ENCODE assay signal across 23 mouse cellular contexts in genomic region chr9:120645776-120646175, GRCm38 (mm10).
DNase-seq lines count a peak whose midpoint lies in the region; ATAC-seq and TF ChIP-seq lines count a peak whose summit lies in the region.
"Had no signal": no experiment of that assay in that cellular context is flagged by ENCODE, and none has a peak within 500 bp of the region (broad histone marks: within the 10 kb centered on the region; RNA-seq: fewer than 3 reads in every experiment).

No protein-coding gene starts in this region.

- in situ Hi-C loops in ES-E14 (cut with MboI; ENCODE audit: low sequenced_read_pairs in 2 of 2, unreplicated experiment in 2 of 2): no loop called here

- no peak overlapping the region for H3K4me3 ChIP-seq in hindbrain, embryonic 13.5 days
- H3K4me3 ChIP-seq in hindbrain, embryonic 14.5 days (replicated peaks; ENCODE audit: low read length): no peak overlapping the region
- no peak overlapping the region for H3K4me3 ChIP-seq in liver, postnatal 0 days (ENCODE audit: low read depth, low read length)
- H3K4me3 ChIP-seq in liver, embryonic 12.5 days: no peak overlapping the region
- no peak overlapping the region for H3K4me3 ChIP-seq in ES-E14 (ENCODE audit: insufficient read depth in 1 of 2, low read depth in 1 of 2, low read length in 2 of 2, poor library complexity in 1 of 2, severe bottlenecking in 1 of 2)
- no peak overlapping the region for H3K4me3 ChIP-seq in stomach, postnatal 0 days (ENCODE audit: low read depth, low read length)
- H3K4me3 ChIP-seq: erythroblast, embryonic 14.5 days; heart, embryonic 15.5 days; kidney, embryonic 15.5 days; liver, embryonic 13.5 days; megakaryocyte, embryonic 14.5 days had no signal

- no peak overlapping the region for H3K9ac ChIP-seq in hindbrain, embryonic 13.5 days
- H3K9ac ChIP-seq in hindbrain, embryonic 14.5 days: no peak overlapping the region
- H3K9ac ChIP-seq in liver, postnatal 0 days (replicated peaks): no peak overlapping the region
- H3K9ac ChIP-seq in liver, embryonic 12.5 days: no peak overlapping the region
- H3K9ac ChIP-seq in ES-E14 (ENCODE audit: insufficient read depth, low read depth, low read length, poor library complexity, severe bottlenecking): no peak overlapping the region
- no peak overlapping the region for H3K9ac ChIP-seq in stomach, postnatal 0 days (ENCODE audit: low read length)
- H3K9ac ChIP-seq: heart, embryonic 15.5 days; kidney, embryonic 15.5 days; liver, embryonic 13.5 days; lung, embryonic 14.5 days had no signal

- no peaks in the 10 kb centered on the region for H3K27me3 ChIP-seq in hindbrain, embryonic 13.5 days
- no peaks in the 10 kb centered on the region for H3K27me3 ChIP-seq in hindbrain, embryonic 14.5 days (ENCODE audit: control insufficient read depth, insufficient read depth, low read length)
- no peaks in the 10 kb centered on the region for H3K27me3 ChIP-seq in liver, postnatal 0 days (ENCODE audit: insufficient read depth, low read length)
- H3K27me3 ChIP-seq in liver, embryonic 12.5 days (replicated peaks): no peaks in the 10 kb centered on the region
- H3K27me3 ChIP-seq in stomach, postnatal 0 days (ENCODE audit: control insufficient read depth, insufficient read depth, low read length): no peaks in the 10 kb centered on the region
- H3K27me3 ChIP-seq: CH12.LX; heart, embryonic 15.5 days; kidney, embryonic 15.5 days; liver, embryonic 13.5 days; megakaryocyte, embryonic 14.5 days had no signal

- no peaks in the 10 kb centered on the region for H3K9me3 ChIP-seq in hindbrain, embryonic 13.5 days
- H3K9me3 ChIP-seq in hindbrain, embryonic 14.5 days (ENCODE audit: control insufficient read depth, low read length): no peaks in the 10 kb centered on the region
- H3K9me3 ChIP-seq in liver, postnatal 0 days (ENCODE audit: low read length): no peaks in the 10 kb centered on the region
- no peaks in the 10 kb centered on the region for H3K9me3 ChIP-seq in liver, embryonic 12.5 days (replicated peaks)
- H3K9me3 ChIP-seq in ES-E14 (ENCODE audit: control insufficient read depth, insufficient read depth, low read depth, low read length): no peaks in the 10 kb centered on the region
- H3K9me3 ChIP-seq in stomach, postnatal 0 days (ENCODE audit: control insufficient read depth, low read length): no peaks in the 10 kb centered on the region
- H3K9me3 ChIP-seq: heart, embryonic 15.5 days; kidney, embryonic 15.5 days; liver, embryonic 13.5 days had no signal

- no peak for DNase-seq in hindbrain, embryonic 14.5 days (ENCODE audit: low spot score)
- DNase-seq in liver, postnatal 0 days: no peak
- peak; percentile 15 for DNase-seq in ES-E14 (ENCODE audit: low read depth, low spot score)
- DNase-seq in stomach, postnatal 0 days (ENCODE audit: low spot score): no peak
- DNase-seq in layer of hippocampus, postnatal 36 days: no peak
- DNase-seq: adrenal gland, adult 2 months; B cell, adult 2 months; cerebellum, adult 11 months; cerebellum, postnatal 10 days; heart, postnatal 36 days; liver, embryonic 13.5 days; lung, embryonic 14.5 days; lung, postnatal 36 days; thymus, postnatal 36 days had no signal

- peak overlapping the region; percentile 40; the same call in 1 of the 2 replicates for H3K27ac ChIP-seq in hindbrain, embryonic 13.5 days
- no peak overlapping the region for H3K27ac ChIP-seq in hindbrain, embryonic 14.5 days
- H3K27ac ChIP-seq in liver, postnatal 0 days (ENCODE audit: low read depth): no peak overlapping the region
- no peak overlapping the region for H3K27ac ChIP-seq in liver, embryonic 12.5 days
- H3K27ac ChIP-seq in ES-E14 (ENCODE audit: insufficient read depth, low read depth, low read length, poor library complexity, severe bottlenecking): no peak overlapping the region
- H3K27ac ChIP-seq in stomach, postnatal 0 days (replicated peaks): no peak overlapping the region
- H3K27ac ChIP-seq: heart, embryonic 15.5 days; kidney, embryonic 15.5 days; liver, embryonic 13.5 days had no signal

- 97% methylated on average over 10 of the region's 10 CpGs for WGBS in hindbrain, embryonic 13.5 days
- 98% methylated on average over 10 of the region's 10 CpGs for WGBS in hindbrain, embryonic 14.5 days
- WGBS in liver, postnatal 0 days (ENCODE audit: insufficient replicate concordance): 95% methylated on average over 10 of the region's 10 CpGs
- WGBS in liver, embryonic 12.5 days (ENCODE audit: insufficient replicate concordance): 91% methylated on average over 10 of the region's 10 CpGs
- 98% methylated on average over 10 of the region's 10 CpGs for WGBS in stomach, postnatal 0 days

- ATAC-seq in hindbrain, embryonic 13.5 days (ENCODE audit: low FRiP score): no peak
- ATAC-seq in hindbrain, embryonic 14.5 days (ENCODE audit: low FRiP score): no peak
- ATAC-seq in liver, postnatal 0 days: no peak
- no peak for ATAC-seq in liver, embryonic 12.5 days
- ATAC-seq in stomach, postnatal 0 days (ENCODE audit: low FRiP score, low TSS enrichment): no peak
- ATAC-seq: intestine, postnatal 0 days; midbrain, embryonic 16.5 days had no signal

- no peaks in the 10 kb centered on the region for H3K36me3 ChIP-seq in hindbrain, embryonic 13.5 days
- no peaks in the 10 kb centered on the region for H3K36me3 ChIP-seq in hindbrain, embryonic 14.5 days (replicated peaks; ENCODE audit: control insufficient read depth, insufficient read depth)
- no peaks in the 10 kb centered on the region for H3K36me3 ChIP-seq in liver, postnatal 0 days (replicated peaks; ENCODE audit: insufficient read depth, low read length)
- H3K36me3 ChIP-seq in liver, embryonic 12.5 days: no peaks in the 10 kb centered on the region
- H3K36me3 ChIP-seq in ES-E14 (ENCODE audit: control insufficient read depth, insufficient read depth, low read length, poor library complexity, severe bottlenecking): 0 out of 2 replicates have a peak, but pooled peaks cover 2% of the 10 kb centered on the region
- H3K36me3 ChIP-seq in stomach, postnatal 0 days (ENCODE audit: control insufficient read depth, insufficient read depth, low read length): no peaks in the 10 kb centered on the region
- H3K36me3 ChIP-seq: heart, embryonic 15.5 days; kidney, embryonic 15.5 days; liver, embryonic 13.5 days had no signal

- no peak for TF ChIP-seq EP300 in liver, postnatal 0 days (IDR thresholded peaks at IDR 0.05; ENCODE audit: low read depth)
- no peak for TF ChIP-seq EP300 in stomach, postnatal 0 days (optimal IDR thresholded peaks at IDR 0.05)

- peaks cover 8% of the 10 kb centered on the region for H3K4me1 ChIP-seq in hindbrain, embryonic 13.5 days (replicated peaks)
- H3K4me1 ChIP-seq in hindbrain, embryonic 14.5 days (replicated peaks; ENCODE audit: control insufficient read depth, insufficient read depth, low read length): no peaks in the 10 kb centered on the region
- H3K4me1 ChIP-seq in liver, postnatal 0 days (ENCODE audit: insufficient read depth): no peaks in the 10 kb centered on the region
- H3K4me1 ChIP-seq in liver, embryonic 12.5 days: no peaks in the 10 kb centered on the region
- no peaks in the 10 kb centered on the region for H3K4me1 ChIP-seq in ES-E14 (ENCODE audit: control insufficient read depth in 2 of 2, insufficient read depth in 2 of 2, low read length in 2 of 2, poor library complexity in 1 of 2)
- H3K4me1 ChIP-seq in stomach, postnatal 0 days (replicated peaks; ENCODE audit: control insufficient read depth, insufficient read depth): no peaks in the 10 kb centered on the region
- H3K4me1 ChIP-seq: heart, embryonic 15.5 days; liver, embryonic 13.5 days; megakaryocyte, embryonic 14.5 days had no signal

- TF ChIP-seq CTCF in liver, postnatal 0 days (IDR thresholded peaks at IDR 0.05; ENCODE audit: low read depth): 0 out of 2 replicates have a peak, but pooled peaks have one; percentile 14
- TF ChIP-seq CTCF in stomach, postnatal 0 days (IDR thresholded peaks at IDR 0.05; ENCODE audit: low read depth): 0 out of 2 replicates have a peak, but pooled peaks have one; percentile 9

- no peak overlapping the region for H3K4me2 ChIP-seq in hindbrain, embryonic 13.5 days
- H3K4me2 ChIP-seq in hindbrain, embryonic 14.5 days (replicated peaks): no peak overlapping the region
- no peak overlapping the region for H3K4me2 ChIP-seq in liver, postnatal 0 days (ENCODE audit: low read depth, low read length)
- no peak overlapping the region for H3K4me2 ChIP-seq in liver, embryonic 12.5 days
- no peak overlapping the region for H3K4me2 ChIP-seq in stomach, postnatal 0 days (replicated peaks; ENCODE audit: low read depth)
- H3K4me2 ChIP-seq: heart, embryonic 15.5 days; kidney, embryonic 15.5 days; liver, embryonic 13.5 days; lung, embryonic 14.5 days had no signal

TF ChIP-seq in ES-E14, 5 proteins besides CTCF, POLR2A, EP300 and RAD21:
- no peak for TF ChIP-seq MAFK (IDR thresholded peaks at IDR 0.05; ENCODE audit: insufficient read depth, low read depth, low read length)
- no peak for TF ChIP-seq HCFC1 (IDR thresholded peaks at IDR 0.05; ENCODE audit: borderline replicate concordance, insufficient read depth, low read length)
- no peak for TF ChIP-seq ZNF384 (IDR thresholded peaks at IDR 0.05; ENCODE audit: low read depth, low read length)
